Mouse (Mus musculus): Measurements from ENCODE around the gene Elmod1. TPM values are rescaled to one million over a fixed set of nuclear protein-coding genes. Genes with fewer than 3 reads are reported as not detected.
A peak's percentile ranks its signal among the peaks of the same experiment; 100 is the strongest.
"Not testable (repeated sequence)": the region's sequence is repeated elsewhere in the genome, so short reads cannot be mapped to it uniquely, and the experiment has no call there.

Elmod1 gene
- polyA plus RNA-seq (2015; fragmentation: Nextera tagmentation; extraction: Ambion mirVana): 34.7 and 34.8 TPM in 2 replicates

- ATAC-seq (replicated peaks): peak; percentile 89
- no peaks in the 10 kb centered on the region for H3K9me3 ChIP-seq
- under 1% methylated on average over 36 of the region's 36 CpGs for WGBS
- peak within 1 kb of the TSS; percentile 91 for H3K27ac ChIP-seq (replicated peaks)
- H3K4me1 ChIP-seq: peaks cover 19% of the 10 kb centered on the region
- peak within 1 kb of the TSS; percentile 75 for H3K4me3 ChIP-seq
- no peaks in the 10 kb centered on the region for H3K36me3 ChIP-seq
- no peaks in the 10 kb centered on the region for H3K27me3 ChIP-seq
- peak within 1 kb of the TSS; percentile 83 for H3K4me2 ChIP-seq (replicated peaks)
- peak within 1 kb of the TSS; percentile 86 for H3K9ac ChIP-seq (replicated peaks)
Measured at GRCm38 (mm10) chr9:53975122-53975518, at the start of gene Elmod1. Gene Elmod1 (minus strand): TSS chr9:53975301.

GRCm38 (mm10) chr9:54022795-54023194, 47.7 kb upstream of the Elmod1 start:
- H3K9ac ChIP-seq (replicated peaks): no peak overlapping the region
- no peaks in the 10 kb centered on the region for H3K9me3 ChIP-seq
- H3K27me3 ChIP-seq: no peaks in the 10 kb centered on the region
- H3K27ac ChIP-seq (replicated peaks): no peak overlapping the region
- 76% methylated on average over 3 of the region's 3 CpGs for WGBS
- ATAC-seq (replicated peaks): no peak
- H3K4me3 ChIP-seq: no peak overlapping the region
- no peak overlapping the region for H3K4me2 ChIP-seq (replicated peaks)
- no peaks in the 10 kb centered on the region for H3K36me3 ChIP-seq
- H3K4me1 ChIP-seq: no peaks in the 10 kb centered on the region

GRCm38 (mm10) chr9:53994528-53994927, 19.4 kb upstream of the Elmod1 start:
- WGBS: 72% methylated on average over 1 of the region's 1 CpGs

GRCm38 (mm10) chr9:53992567-53992966, 17.5 kb upstream of the Elmod1 start:
- not testable (repeated sequence) for ATAC-seq (replicated peaks)

More at GRCm38 (mm10) chr9:53994528-53994927, 19.4 kb upstream of the Elmod1 start:
- Histone ChIP-seq H3K36me3 (no peaks in the 10 kb centered on the region), H3K4me3 (no peak overlapping the region), H3K9me3 (no peaks in the 10 kb centered on the region), H3K4me2 (replicated peaks) (no peak overlapping the region), H3K27me3 (no peaks in the 10 kb centered on the region), H3K4me1 (no peaks in the 10 kb centered on the region), H3K27ac (replicated peaks) (no peak overlapping the region), H3K9ac (replicated peaks) (no peak overlapping the region)
- no peak for ATAC-seq (replicated peaks)

GRCm38 (mm10) chr9:53990921-53991320, 15.8 kb upstream of the Elmod1 start:
- Histone ChIP-seq H3K27me3 (no peaks in the 10 kb centered on the region), H3K4me2 (replicated peaks) (no peak overlapping the region), H3K27ac (replicated peaks) (no peak overlapping the region), H3K36me3 (no peaks in the 10 kb centered on the region), H3K4me3 (no peak overlapping the region), H3K9me3 (no peaks in the 10 kb centered on the region), H3K9ac (replicated peaks) (no peak overlapping the region), H3K4me1 (no peaks in the 10 kb centered on the region)
- 2% methylated on average over 3 of the region's 3 CpGs for WGBS
- ATAC-seq (replicated peaks): peak; percentile 89; the same call in 1 of the 2 replicates

More at GRCm38 (mm10) chr9:53992567-53992966, 17.5 kb upstream of the Elmod1 start:
- not testable (repeated sequence) for H3K36me3 ChIP-seq; H3K4me3 ChIP-seq; H3K9me3 ChIP-seq; H3K4me2 ChIP-seq (replicated peaks); H3K4me1 ChIP-seq; H3K27ac ChIP-seq (replicated peaks); H3K27me3 ChIP-seq; H3K9ac ChIP-seq (replicated peaks)

- H3K27ac ChIP-seq (replicated peaks): no peak overlapping the region
- ATAC-seq (replicated peaks): peak; percentile 58
- no peaks in the 10 kb centered on the region for H3K9me3 ChIP-seq
- no peak overlapping the region for H3K4me2 ChIP-seq (replicated peaks)
- no peak overlapping the region for H3K9ac ChIP-seq (replicated peaks)
- 35% methylated on average over 3 of the region's 3 CpGs for WGBS
- no peak overlapping the region for H3K4me3 ChIP-seq
- H3K27me3 ChIP-seq: no peaks in the 10 kb centered on the region
- H3K36me3 ChIP-seq: no peaks in the 10 kb centered on the region
- H3K4me1 ChIP-seq: no peaks in the 10 kb centered on the region
Measured at GRCm38 (mm10) chr9:53986972-53987371, 11.9 kb upstream of the Elmod1 start.

- H3K36me3 ChIP-seq: no peaks in the 10 kb centered on the region
- no peaks in the 10 kb centered on the region for H3K9me3 ChIP-seq
- 31% methylated on average over 9 of the region's 9 CpGs for WGBS
- H3K27ac ChIP-seq (replicated peaks): no peak overlapping the region
- H3K4me1 ChIP-seq: no peaks in the 10 kb centered on the region
- no peak overlapping the region for H3K9ac ChIP-seq (replicated peaks)
- no peak overlapping the region for H3K4me3 ChIP-seq
- no peak overlapping the region for H3K4me2 ChIP-seq (replicated peaks)
- ATAC-seq (replicated peaks): peak; percentile 51; the same call in 1 of the 2 replicates
- no peaks in the 10 kb centered on the region for H3K27me3 ChIP-seq
Measured at GRCm38 (mm10) chr9:53984868-53985267, 9.8 kb upstream of the Elmod1 start.

- Histone ChIP-seq H3K27ac (replicated peaks) (peak overlapping the region; percentile 91), H3K4me1 (peaks cover 19% of the 10 kb centered on the region), H3K9me3 (no peaks in the 10 kb centered on the region), H3K27me3 (no peaks in the 10 kb centered on the region), H3K4me2 (replicated peaks) (peak overlapping the region; percentile 83), H3K4me3 (peak overlapping the region; percentile 75), H3K9ac (replicated peaks) (peak overlapping the region; percentile 86), H3K36me3 (no peaks in the 10 kb centered on the region)
- under 1% methylated on average over 42 of the region's 42 CpGs for WGBS
- ATAC-seq (replicated peaks): peak; percentile 61
Measured at GRCm38 (mm10) chr9:53974328-53975121, 576 bp downstream of the Elmod1 start.

GRCm38 (mm10) chr9:53973929-53974327, 1.2 kb downstream of the Elmod1 start:
- peak; percentile 47 for ATAC-seq (replicated peaks)
- WGBS: 10% methylated on average over 13 of the region's 13 CpGs

GRCm38 (mm10) chr9:53973241-53973640, 1.9 kb downstream of the Elmod1 start:
- H3K4me1 ChIP-seq: peaks cover 19% of the 10 kb centered on the region

More at GRCm38 (mm10) chr9:53973929-53974327, 1.2 kb downstream of the Elmod1 start:
- Histone ChIP-seq H3K9ac (replicated peaks) (peak overlapping the region; percentile 86), H3K4me1 (peaks cover 19% of the 10 kb centered on the region), H3K27ac (replicated peaks) (peak overlapping the region; percentile 91), H3K9me3 (no peaks in the 10 kb centered on the region), H3K4me2 (replicated peaks) (peak overlapping the region; percentile 83), H3K4me3 (peak overlapping the region; percentile 75), H3K27me3 (no peaks in the 10 kb centered on the region), H3K36me3 (no peaks in the 10 kb centered on the region)

GRCm38 (mm10) chr9:53972358-53972757, 2.7 kb downstream of the Elmod1 start:
- Histone ChIP-seq H3K4me3 (0 out of 2 replicates have a peak overlapping the region, but pooled peaks have one; percentile 11), H3K4me2 (replicated peaks) (peak overlapping the region; percentile 83; the same call in 1 of the 2 replicates), H3K4me1 (peaks cover 27% of the 10 kb centered on the region), H3K27ac (replicated peaks) (no peak overlapping the region), H3K9ac (replicated peaks) (no peak overlapping the region), H3K27me3 (no peaks in the 10 kb centered on the region), H3K9me3 (no peaks in the 10 kb centered on the region), H3K36me3 (no peaks in the 10 kb centered on the region)
- ATAC-seq (replicated peaks): no peak

More at GRCm38 (mm10) chr9:53973241-53973640, 1.9 kb downstream of the Elmod1 start:
- WGBS: 52% methylated on average over 5 of the region's 5 CpGs
- H3K9ac ChIP-seq (replicated peaks): peak overlapping the region; percentile 86
- peak overlapping the region; percentile 83 for H3K4me2 ChIP-seq (replicated peaks)
- ATAC-seq (replicated peaks): no peak
- peak overlapping the region; percentile 75 for H3K4me3 ChIP-seq
- H3K36me3 ChIP-seq: no peaks in the 10 kb centered on the region
- peak overlapping the region; percentile 91 for H3K27ac ChIP-seq (replicated peaks)
- H3K27me3 ChIP-seq: no peaks in the 10 kb centered on the region
- no peaks in the 10 kb centered on the region for H3K9me3 ChIP-seq

GRCm38 (mm10) chr9:53967610-53968368, 7.3 kb downstream of the Elmod1 start:
- peak overlapping the region; percentile 42; the same call in 1 of the 2 replicates for H3K27ac ChIP-seq (replicated peaks)
- H3K36me3 ChIP-seq: no peaks in the 10 kb centered on the region
- H3K4me3 ChIP-seq: no peak overlapping the region
- H3K4me1 ChIP-seq: peaks cover 23% of the 10 kb centered on the region
- H3K9ac ChIP-seq (replicated peaks): no peak overlapping the region
- H3K27me3 ChIP-seq: no peaks in the 10 kb centered on the region
- 0 out of 2 replicates have a peak overlapping the region, but pooled peaks have one; percentile 0 for H3K4me2 ChIP-seq (replicated peaks)
- WGBS: 42% methylated on average over 9 of the region's 9 CpGs
- ATAC-seq (replicated peaks): peak; percentile 72; the same call in 1 of the 2 replicates
- no peaks in the 10 kb centered on the region for H3K9me3 ChIP-seq
